In the genomic region with DNA sequence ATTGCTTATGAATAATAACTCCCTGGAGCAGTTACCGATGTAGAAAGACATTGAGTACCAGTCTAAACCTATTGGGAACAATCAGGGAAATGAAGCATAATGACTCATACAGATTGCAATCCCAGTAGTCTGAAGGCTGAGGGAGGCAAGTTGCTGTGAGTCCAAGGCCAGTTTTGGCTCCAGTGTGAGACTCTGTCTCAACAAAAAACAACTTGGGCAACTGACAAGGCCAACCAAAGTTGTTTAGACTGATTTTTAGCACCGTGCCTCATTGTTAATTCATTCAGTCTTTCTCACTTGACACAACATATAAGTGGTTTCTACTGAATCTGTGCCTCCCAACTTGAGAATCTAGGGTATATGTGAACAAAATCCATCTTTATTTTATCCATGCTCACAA, we compare ENCODE assay signal across 15 mouse cellular contexts.
"Had no signal": no experiment of that assay in that cellular context is flagged by ENCODE, and none has a peak within 500 bp of the region (broad histone marks: within the 10 kb centered on the region; RNA-seq: fewer than 3 reads in every experiment).

No protein-coding gene starts in this region.

- H3K4me3 ChIP-seq: kidney, embryonic 15.5 days; limb, embryonic 15.5 days; liver, embryonic 12.5 days; lung, embryonic 15.5 days; megakaryocyte, embryonic 14.5 days; midbrain, embryonic 15.5 days had no signal

- DNase-seq: kidney, postnatal 14 days; layer of hippocampus, adult 9-11 months; layer of hippocampus, postnatal 36 days; lung, postnatal 14 days; right cerebral cortex, adult 18-20 months; right cerebral cortex, postnatal 25 days; thymus, postnatal 14 days had no signal

- H3K27ac ChIP-seq: kidney, embryonic 15.5 days; limb, embryonic 15.5 days; liver, embryonic 12.5 days; lung, embryonic 15.5 days; macrophage; midbrain, embryonic 15.5 days; stomach, postnatal 0 days had no signal
